Mouse (Mus musculus) hindbrain, embryonic 10.5 days (tissue): ENCODE data around the gene Relt. TPM values are rescaled to one million over a fixed set of nuclear protein-coding genes. Genes with fewer than 3 reads are reported as not detected.

Experiments used
- DNase-seq: peaks from one replicate; pipeline ENCODE4 v3.0.0-alpha.2; 2017; ENCODE audit warnings: low spot score
- H3K27ac ChIP-seq: fragments of 300-500 bp; sonication (generic); 2 replicates; pipeline ENCODE4 v1.5.1; 2016; ENCODE audit warnings: mild to moderate bottlenecking, moderate library complexity
- H3K27me3 ChIP-seq: fragments of 300-500 bp; sonication (generic); 2 replicates; pipeline ENCODE4 v1.6.1; 2016; ENCODE audit warnings: mild to moderate bottlenecking; ENCODE audit not compliant: poor library complexity, insufficient read depth, severe bottlenecking
- H3K36me3 ChIP-seq: fragments of 300-500 bp; sonication (generic); 2 replicates; pipeline ENCODE4 v1.6.1; 2016; ENCODE audit warnings: mild to moderate bottlenecking, moderate library complexity
- H3K4me1 ChIP-seq: fragments of 300-500 bp; sonication (generic); replicated peaks from 2 replicates; pipeline ENCODE4 v1.6.1; 2016; ENCODE audit warnings: mild to moderate bottlenecking
- H3K4me3 ChIP-seq: fragments of 300-500 bp; sonication (generic); 2 replicates; pipeline ENCODE4 v1.5.1; 2016; ENCODE audit warnings: mild to moderate bottlenecking, moderate library complexity
- H3K9me3 ChIP-seq: fragments of 300-500 bp; sonication (generic); 2 replicates; pipeline ENCODE4 v1.6.1; 2016; ENCODE audit warnings: mild to moderate bottlenecking, moderate library complexity
- WGBS: fragments of 180-500 bp; shearing (Covaris S2); methylation state at CpG from one replicate; pipeline ENCODE4 v1.1.7; 2016; 5-methylcytosine and 5-hydroxymethylcytosine counted together
- polyA plus RNA-seq: library from polyadenylated mRNA; unstranded; fragments of >200 nt; fragmentation: Nextera tagmentation; extraction: Ambion mirVana; gene quantifications from 2 replicates; pipeline ENCODE4 v1.2.1, GENCODE M21; 2016

Relt gene
- polyA plus RNA-seq = 3.6 and 4.8 TPM in 2 replicates

DNA sequence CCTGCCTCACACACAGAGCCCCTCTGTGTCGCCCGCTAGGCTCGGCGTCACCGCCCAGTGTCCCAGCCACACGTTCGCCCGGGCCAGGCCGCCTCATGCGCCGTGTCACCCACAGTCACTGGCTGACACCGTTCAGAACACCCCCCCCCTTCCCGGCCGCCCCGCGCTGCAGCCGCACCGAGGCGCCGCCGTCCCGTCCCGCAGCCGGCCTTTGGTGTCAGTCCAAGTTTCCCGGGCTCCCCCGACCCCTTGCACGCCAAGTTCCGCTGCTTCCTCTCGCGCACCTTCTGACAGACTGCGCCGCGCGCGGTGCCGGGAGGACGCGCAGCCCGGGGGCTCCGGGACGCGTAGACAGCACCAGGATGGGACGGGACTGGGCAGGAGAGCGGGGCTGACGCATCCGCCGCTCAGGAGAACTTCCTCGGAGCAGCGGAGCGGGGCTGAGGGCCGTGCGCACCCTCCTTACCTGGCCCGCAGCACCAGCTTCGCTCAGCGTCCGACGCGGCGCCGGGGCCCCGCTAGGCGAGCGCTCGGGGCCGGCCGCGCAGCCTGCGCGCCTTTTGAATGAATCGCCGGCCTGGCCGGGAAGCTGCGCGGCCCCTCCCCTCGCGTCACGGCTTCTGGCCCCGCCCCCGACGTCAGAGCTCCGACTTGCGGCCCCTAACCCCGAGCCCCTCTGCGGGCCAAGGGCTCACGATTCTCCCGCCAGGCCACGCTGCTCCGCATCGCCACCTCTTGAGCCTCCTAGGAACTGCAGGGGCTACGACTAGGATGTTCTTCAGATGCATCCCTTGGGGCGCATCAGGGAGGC lies at the start of gene Relt:
TSS of gene Relt (minus strand) at position 619 of the 811 bp plus-strand sequence.
- Histone ChIP-seq H3K9me3 (no peaks in the 10 kb centered on the region), H3K4me3 (peak within 1 kb of the TSS; percentile 74), H3K36me3 (no peaks in the 10 kb centered on the region), H3K4me1 (peaks cover 36% of the 10 kb centered on the region), H3K27me3 (no peaks in the 10 kb centered on the region), H3K27ac (peak within 1 kb of the TSS; percentile 93)
- WGBS = under 1% methylated on average over 91 of the region's 91 CpGs
- DNase-seq = peak; percentile 98

DNA sequence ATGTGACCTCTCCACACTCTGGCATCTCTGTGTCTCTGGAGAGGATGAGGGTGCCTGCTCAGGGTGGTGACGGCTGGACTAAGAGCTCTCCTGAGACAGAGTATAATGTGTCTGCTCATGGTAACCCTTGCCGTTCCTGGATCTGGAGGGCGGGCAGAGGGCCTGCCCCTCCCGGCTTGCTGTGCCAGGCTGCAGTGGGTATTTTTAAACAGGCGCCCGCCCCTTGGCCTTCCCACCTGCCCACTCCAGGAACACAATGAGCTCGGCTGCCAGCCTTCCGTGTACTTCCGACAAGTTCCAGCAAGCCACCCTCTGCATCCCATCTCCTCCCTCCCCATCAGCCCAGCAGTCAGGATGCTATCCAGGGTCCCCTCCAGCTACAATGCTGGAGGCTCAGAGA lies 48.5 kb upstream of the Relt start:
- Histone ChIP-seq H3K4me3 (peak overlapping the region; percentile 18), H3K27me3 (no peaks in the 10 kb centered on the region), H3K36me3 (peaks cover 51% of the 10 kb centered on the region), H3K4me1 (peaks cover 76% of the 10 kb centered on the region), H3K9me3 (no peaks in the 10 kb centered on the region), H3K27ac (peak overlapping the region; percentile 87)
- WGBS = 40% methylated on average over 9 of the region's 9 CpGs
- no peak for DNase-seq

DNA sequence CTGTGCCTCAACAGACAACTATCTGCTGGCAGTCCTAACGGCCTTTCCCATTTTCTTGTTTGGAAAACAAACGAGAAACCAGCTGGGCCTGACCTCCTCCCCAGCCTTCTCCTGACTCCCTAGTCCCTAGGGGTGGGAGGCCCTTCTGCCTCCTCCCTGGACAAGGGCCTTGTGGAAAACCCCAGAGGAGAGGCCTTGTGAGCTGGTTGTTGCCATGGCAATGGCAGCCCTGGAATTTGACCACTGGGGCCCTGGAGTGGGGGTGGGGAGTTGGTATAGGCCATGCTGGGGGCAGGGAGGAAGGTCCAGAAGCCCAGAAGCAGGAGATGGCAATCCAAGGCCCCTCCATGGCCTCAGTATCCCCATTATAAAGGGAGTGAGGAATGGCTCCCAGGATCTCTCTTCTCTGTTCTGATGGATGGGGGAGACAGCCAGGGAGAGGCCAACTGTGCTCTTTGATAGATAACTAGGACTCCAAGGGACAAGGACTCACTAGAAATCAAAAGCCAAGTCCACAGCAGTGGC lies 48.1 kb upstream of the Relt start:
- Histone ChIP-seq H3K27ac (peak overlapping the region; percentile 87), H3K27me3 (no peaks in the 10 kb centered on the region), H3K9me3 (no peaks in the 10 kb centered on the region), H3K4me3 (peak overlapping the region; percentile 18), H3K4me1 (peaks cover 72% of the 10 kb centered on the region), H3K36me3 (peaks cover 48% of the 10 kb centered on the region)
- peak; percentile 86 for DNase-seq
- 1% methylated on average over 2 of the region's 2 CpGs for WGBS

DNA sequence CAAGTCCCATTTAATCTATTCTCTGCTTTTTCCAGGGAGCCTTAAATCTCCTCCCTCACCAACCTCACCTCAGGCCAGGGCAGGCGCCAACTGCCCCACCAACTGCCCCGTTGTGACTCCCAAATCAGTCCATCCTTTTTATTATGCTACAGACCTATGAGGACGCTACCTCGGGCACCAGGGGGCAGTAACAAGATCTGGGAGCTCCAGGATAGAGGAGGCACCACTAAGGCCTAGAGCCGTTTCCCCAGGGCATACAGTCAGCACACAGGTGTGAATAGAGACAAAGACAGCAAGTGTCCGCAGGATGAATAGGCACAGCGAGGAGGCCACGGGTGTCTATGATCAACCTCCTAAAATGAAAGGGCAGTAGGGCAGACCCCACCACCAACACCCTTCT lies 45.3 kb upstream of the Relt start:
- Histone ChIP-seq H3K9me3 (no peaks in the 10 kb centered on the region), H3K27me3 (no peaks in the 10 kb centered on the region), H3K4me3 (no peak overlapping the region), H3K4me1 (peaks cover 62% of the 10 kb centered on the region), H3K27ac (peak overlapping the region; percentile 50), H3K36me3 (peaks cover 40% of the 10 kb centered on the region)
- no peak for DNase-seq
- WGBS = 47% methylated on average over 8 of the region's 8 CpGs

DNA sequence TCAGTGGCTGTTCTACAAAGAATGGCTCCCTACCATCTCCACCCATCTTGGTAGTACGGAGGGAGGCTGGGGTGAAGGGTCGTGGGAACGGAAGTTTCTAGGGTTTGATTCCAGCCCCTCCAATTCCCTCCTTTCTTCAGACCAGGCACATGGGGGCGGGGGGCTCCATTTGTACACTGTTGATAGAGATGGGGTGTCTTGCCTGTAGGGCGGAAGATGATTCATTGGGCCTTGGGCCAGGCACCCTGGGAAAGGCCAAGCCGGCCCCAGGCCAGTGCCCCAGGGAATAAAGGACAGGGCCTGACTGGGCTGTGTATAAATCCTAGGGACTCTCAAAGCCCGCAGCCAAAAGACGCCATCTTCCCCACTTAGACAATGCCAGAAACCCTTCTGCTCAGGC lies 44.8 kb upstream of the Relt start:
- Histone ChIP-seq H3K27me3 (no peaks in the 10 kb centered on the region), H3K36me3 (peaks cover 40% of the 10 kb centered on the region), H3K27ac (peak overlapping the region; percentile 50), H3K4me1 (peaks cover 57% of the 10 kb centered on the region), H3K9me3 (no peaks in the 10 kb centered on the region), H3K4me3 (no peak overlapping the region)
- WGBS = 77% methylated on average over 8 of the region's 8 CpGs
- no peak for DNase-seq

DNA sequence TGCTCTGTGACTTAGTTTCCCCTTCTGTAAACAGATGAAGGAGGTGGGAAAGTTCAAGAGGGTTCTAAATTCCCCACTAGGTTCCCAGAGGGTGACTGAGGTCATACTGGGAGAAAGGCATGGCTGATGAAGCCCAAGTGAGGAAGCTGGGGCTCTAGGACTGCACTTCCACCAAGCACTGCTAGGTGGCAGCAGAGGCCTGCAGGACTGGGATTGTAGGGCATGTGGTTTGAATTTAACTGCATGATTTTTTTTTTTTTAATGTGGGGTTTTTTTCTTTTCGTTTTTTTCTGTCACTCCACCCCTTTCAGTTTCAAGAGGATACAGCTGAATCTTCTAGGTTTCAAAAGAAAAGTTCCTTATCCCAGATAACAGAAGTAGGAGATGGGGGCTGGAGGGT lies 44.0 kb upstream of the Relt start:
- Histone ChIP-seq H3K27me3 (no peaks in the 10 kb centered on the region), H3K9me3 (no peaks in the 10 kb centered on the region), H3K27ac (peak overlapping the region; percentile 50; the same call in 1 of the 2 replicates), H3K36me3 (peaks cover 40% of the 10 kb centered on the region), H3K4me1 (peaks cover 48% of the 10 kb centered on the region), H3K4me3 (no peak overlapping the region)
- peak; percentile 78 for DNase-seq
- WGBS = 0% methylated on average over 1 of the region's 1 CpGs

DNA sequence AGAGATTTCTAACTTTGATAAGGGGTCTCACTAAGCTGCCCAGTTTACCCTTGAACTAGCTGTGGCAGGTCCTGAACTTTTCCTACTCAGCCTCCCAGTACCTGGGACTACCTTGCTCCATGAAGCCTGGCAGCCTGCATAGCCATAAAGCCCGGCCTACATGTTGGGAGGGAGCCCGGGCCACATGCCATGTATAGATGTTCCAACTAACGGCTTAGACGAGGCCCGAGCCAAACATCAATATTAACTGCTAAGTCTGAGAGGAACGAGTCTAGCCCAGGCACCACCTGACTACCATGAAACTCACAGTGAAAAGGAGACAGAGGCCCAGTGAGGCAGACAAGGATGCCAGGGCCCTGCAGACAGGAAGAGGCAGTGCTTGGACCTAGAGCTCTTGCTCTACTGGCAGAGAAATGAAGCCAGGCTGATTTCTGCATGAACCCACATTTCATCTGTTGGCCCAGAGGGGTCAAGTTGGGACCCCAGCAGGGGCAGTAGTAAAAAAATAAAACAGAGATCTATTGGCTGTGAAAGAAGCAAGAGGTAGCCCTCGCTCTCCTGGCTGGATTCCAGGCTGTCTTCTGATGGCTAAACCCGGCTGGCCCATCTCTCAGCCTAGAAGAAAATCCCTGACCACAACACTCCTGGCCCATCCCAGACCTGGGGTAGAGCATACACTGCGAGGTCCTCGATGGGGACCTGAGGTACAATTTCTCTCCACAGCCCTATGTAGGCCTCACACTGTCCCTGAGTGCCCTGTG lies 43.0 kb upstream of the Relt start:
- Histone ChIP-seq H3K27ac (no peak overlapping the region), H3K9me3 (no peaks in the 10 kb centered on the region), H3K36me3 (peaks cover 45% of the 10 kb centered on the region), H3K4me3 (no peak overlapping the region), H3K4me1 (peaks cover 38% of the 10 kb centered on the region), H3K27me3 (no peaks in the 10 kb centered on the region)
- WGBS = 92% methylated on average over 10 of the region's 10 CpGs
- no peak for DNase-seq

DNA sequence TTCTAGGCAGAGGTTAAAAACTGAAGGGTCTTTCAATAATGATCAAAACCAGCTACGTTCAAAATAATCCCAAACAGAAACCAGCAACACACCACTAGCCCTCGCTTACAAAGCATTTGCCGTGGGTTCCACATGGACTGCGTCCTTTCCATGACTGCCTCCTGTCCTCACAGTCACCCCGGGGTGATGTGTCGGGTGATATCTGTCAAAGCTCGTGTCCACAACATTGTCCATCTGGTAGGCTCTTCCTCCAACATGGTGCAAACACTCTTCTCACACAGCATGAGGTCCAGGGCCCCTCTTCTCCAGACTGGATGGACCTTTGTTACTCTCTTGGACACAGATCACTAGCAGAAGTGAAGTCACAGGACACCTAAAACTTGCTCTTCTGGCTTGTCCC lies 41.8 kb upstream of the Relt start:
- 92% methylated on average over 7 of the region's 7 CpGs for WGBS
- Histone ChIP-seq H3K27ac (no peak overlapping the region), H3K4me3 (no peak overlapping the region), H3K27me3 (no peaks in the 10 kb centered on the region), H3K4me1 (peaks cover 26% of the 10 kb centered on the region), H3K36me3 (peaks cover 43% of the 10 kb centered on the region), H3K9me3 (no peaks in the 10 kb centered on the region)
- DNase-seq = no peak

DNA sequence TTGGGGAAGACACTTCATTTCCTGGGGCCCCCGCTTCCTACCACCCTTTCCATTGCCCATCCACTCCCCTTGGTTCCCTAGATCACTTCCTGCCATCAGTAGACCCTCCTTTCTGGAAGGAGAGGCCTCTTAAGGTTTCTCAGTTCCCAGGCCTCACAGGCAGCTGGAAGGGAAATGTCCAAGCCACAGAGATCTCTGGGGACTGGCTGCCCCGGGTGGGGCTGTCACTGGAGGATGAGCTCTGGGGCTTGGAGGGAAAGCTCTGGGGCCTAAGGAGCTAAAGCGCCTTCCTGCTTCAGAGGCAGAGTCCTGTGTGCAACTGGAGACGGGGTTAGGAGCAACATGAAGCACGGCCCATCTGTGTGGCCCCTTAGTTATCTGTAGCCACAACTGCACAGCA lies 41.4 kb upstream of the Relt start:
- DNase-seq = no peak
- Histone ChIP-seq H3K27me3 (no peaks in the 10 kb centered on the region), H3K27ac (no peak overlapping the region), H3K36me3 (peaks cover 39% of the 10 kb centered on the region), H3K4me3 (no peak overlapping the region), H3K9me3 (no peaks in the 10 kb centered on the region), H3K4me1 (peaks cover 22% of the 10 kb centered on the region)
- 92% methylated on average over 5 of the region's 5 CpGs for WGBS

DNA sequence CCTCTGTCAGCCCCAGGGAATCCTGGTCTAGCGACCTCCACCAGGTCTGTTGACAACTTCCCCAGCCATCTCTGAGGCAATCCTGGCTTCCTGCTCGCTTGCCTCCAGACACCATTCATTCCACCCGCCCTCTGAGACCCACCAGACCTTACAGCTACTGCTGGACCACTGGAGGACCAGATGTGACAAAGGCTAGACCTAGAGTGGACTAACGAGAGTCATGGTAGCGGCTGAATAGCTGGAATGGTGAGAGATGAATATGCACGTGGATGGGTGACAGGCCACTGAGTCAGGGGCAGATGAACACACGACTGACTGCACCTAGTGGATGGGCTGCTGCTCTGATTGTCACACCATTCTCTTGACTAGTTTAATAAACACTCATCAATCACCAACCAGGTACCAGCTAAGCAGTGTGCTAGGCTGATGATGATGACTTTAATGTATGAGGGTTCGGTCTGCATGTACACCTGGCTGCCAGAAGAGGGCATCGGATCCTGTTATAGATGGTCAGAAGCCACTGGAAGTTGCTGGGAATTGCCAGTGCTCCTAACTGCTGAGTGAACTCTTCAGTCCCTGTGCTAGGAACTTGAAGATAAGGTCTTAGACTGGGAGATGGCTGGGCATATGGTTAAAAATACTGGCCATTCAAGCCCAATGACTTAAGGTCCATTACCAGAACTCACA lies 39.3 kb upstream of the Relt start:
- Histone ChIP-seq H3K9me3 (no peaks in the 10 kb centered on the region), H3K27me3 (no peaks in the 10 kb centered on the region), H3K27ac (no peak overlapping the region), H3K4me3 (no peak overlapping the region), H3K36me3 (peaks cover 35% of the 10 kb centered on the region), H3K4me1 (peaks cover 2% of the 10 kb centered on the region)
- DNase-seq = no peak
- WGBS = 79% methylated on average over 9 of the region's 9 CpGs

DNA sequence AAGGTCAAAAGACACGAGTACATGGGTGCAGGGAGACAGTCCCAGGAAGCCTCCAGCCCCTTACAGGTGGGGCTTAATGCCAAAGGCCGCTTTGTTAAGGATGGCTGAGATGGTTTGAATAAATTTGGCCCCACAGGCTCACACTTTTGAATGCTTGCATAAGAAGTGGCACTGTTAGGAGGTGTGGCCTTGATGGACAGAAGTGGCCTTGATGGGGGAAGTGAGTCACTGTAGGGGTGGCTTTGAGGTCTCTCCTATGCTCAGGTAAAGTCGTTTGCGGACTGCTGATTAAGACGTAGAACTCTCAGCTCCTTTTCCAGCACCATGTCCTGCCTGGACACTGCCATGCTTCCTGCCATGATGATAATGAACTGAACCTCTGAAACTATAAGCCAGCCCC lies 34.6 kb upstream of the Relt start:
- peaks cover 3% of the 10 kb centered on the region; the same call in 1 of the 2 replicates for H3K27me3 ChIP-seq
- no peak overlapping the region for H3K4me3 ChIP-seq
- no peaks in the 10 kb centered on the region for H3K9me3 ChIP-seq
- no peak for DNase-seq
- no peak overlapping the region for H3K27ac ChIP-seq
- H3K36me3 ChIP-seq = peaks cover 19% of the 10 kb centered on the region
- WGBS = 83% methylated on average over 5 of the region's 5 CpGs
- peaks cover 27% of the 10 kb centered on the region for H3K4me1 ChIP-seq

DNA sequence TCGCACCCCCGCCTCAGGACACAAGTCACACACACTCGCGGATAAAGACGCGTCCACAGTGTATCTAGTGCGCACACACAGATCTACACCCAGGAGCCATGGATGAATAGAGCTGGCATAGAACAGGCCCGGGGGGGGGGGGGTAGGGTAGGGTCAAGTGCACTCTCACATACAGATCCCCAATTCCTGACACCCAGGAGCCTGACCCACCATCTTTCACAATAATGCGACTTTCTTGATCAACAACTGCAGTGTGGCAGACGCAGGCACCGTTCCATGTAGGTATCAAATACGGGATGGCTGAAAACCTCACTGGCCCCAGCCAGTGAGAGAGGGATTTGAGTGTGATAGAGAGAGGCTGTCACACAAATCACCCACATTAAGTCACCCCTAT lies 31.6 kb upstream of the Relt start:
- no peaks in the 10 kb centered on the region for H3K9me3 ChIP-seq
- no peak for DNase-seq
- 4% methylated on average over 12 of the region's 12 CpGs for WGBS
- peaks cover 42% of the 10 kb centered on the region for H3K4me1 ChIP-seq
- peaks cover 28% of the 10 kb centered on the region for H3K36me3 ChIP-seq
- peaks cover 3% of the 10 kb centered on the region; the same call in 1 of the 2 replicates for H3K27me3 ChIP-seq
- H3K4me3 ChIP-seq = peak overlapping the region; percentile 65
- H3K27ac ChIP-seq = peak overlapping the region; percentile 83
